Mouse (Mus musculus): ENCODE data around the gene Irak1.

Irak1 gene

GRCm38 (mm10) chrX:73966248-73967176, 57.2 kb downstream of the Irak1 start, which contains the start of gene Hcfc1:
Gene Hcfc1 (minus strand): TSS chrX:73966357.
- in situ Hi-C loops (cut with MboI, MseI) = no loop called here

GRCm38 (mm10) chrX:73965307-73965706, 58.4 kb downstream of the Irak1 start:
- in situ Hi-C loops (cut with MboI, MseI) = no loop called here

- in situ Hi-C loops (cut with MboI, MseI) = loop anchor here (5.0 kb wide), 1 partner anchor 247 kb away; the partner anchor contains the start of genes Abcd1 and Bcap31
These were observed 59.4 kb downstream of the Irak1 start for GRCm38 (mm10) chrX:73964363-73964762.
